Mouse (Mus musculus) forebrain, embryonic 15.5 days (tissue): Measurements from ENCODE around the gene Vstm2l. TPM values are rescaled to one million over a fixed set of nuclear protein-coding genes. Genes with fewer than 3 reads are reported as not detected.

Experiments
- ATAC-seq: fragments of 200-750 bp; cut with Nextera tagmentation; replicated peaks from 2 replicates; pipeline ENCODE4 v1.8.0; 2017; ENCODE audit warnings: mild to moderate bottlenecking, moderate TSS enrichment, moderate library complexity
- H3K27ac ChIP-seq: fragments of 300-500 bp; sonication (generic); replicated peaks from 2 replicates; pipeline ENCODE4 v1.5.1; 2015; ENCODE audit warnings: mild to moderate bottlenecking, inconsistent platforms
- H3K27me3 ChIP-seq: fragments of 300-500 bp; sonication (generic); 2 replicates; pipeline ENCODE4 v1.6.1; 2015; ENCODE audit warnings: inconsistent platforms
- H3K36me3 ChIP-seq: fragments of 300-500 bp; sonication (generic); 2 replicates; pipeline ENCODE4 v1.6.1; 2015; ENCODE audit warnings: mild to moderate bottlenecking, inconsistent platforms
- H3K4me1 ChIP-seq: fragments of 300-500 bp; sonication (generic); 2 replicates; pipeline ENCODE4 v1.6.1; 2015; ENCODE audit warnings: inconsistent platforms
- H3K4me2 ChIP-seq: fragments of 300-500 bp; sonication (generic); replicated peaks from 2 replicates; pipeline ENCODE4 v1.6.1; 2015; ENCODE audit warnings: mild to moderate bottlenecking, inconsistent platforms
- H3K4me3 ChIP-seq: fragments of 300-500 bp; sonication (generic); 2 replicates; pipeline ENCODE4 v1.5.1; 2015; ENCODE audit warnings: mild to moderate bottlenecking, inconsistent platforms
- H3K9ac ChIP-seq: fragments of 300-500 bp; sonication (generic); replicated peaks from 2 replicates; pipeline ENCODE4 v1.6.1; 2015; ENCODE audit warnings: mild to moderate bottlenecking, inconsistent platforms
- H3K9me3 ChIP-seq: fragments of 300-500 bp; sonication (generic); 2 replicates; pipeline ENCODE4 v1.6.1; 2016; ENCODE audit warnings: inconsistent platforms
- WGBS: fragments of 180-500 bp; shearing (Covaris S2); methylation state at CpG from one replicate; pipeline ENCODE4 v1.1.7; 2015; ENCODE audit warnings: mixed read lengths; 5-methylcytosine and 5-hydroxymethylcytosine counted together
- polyA plus RNA-seq: library from polyadenylated mRNA; unstranded; fragments of >200 nt; fragmentation: Nextera tagmentation; extraction: Ambion mirVana; gene quantifications from 2 replicates; pipeline ENCODE4 v1.2.1, GENCODE M21; 2015

Gene Vstm2l
- polyA plus RNA-seq, 1 experiment from 2014 or later = 7.7 TPM

DNA sequence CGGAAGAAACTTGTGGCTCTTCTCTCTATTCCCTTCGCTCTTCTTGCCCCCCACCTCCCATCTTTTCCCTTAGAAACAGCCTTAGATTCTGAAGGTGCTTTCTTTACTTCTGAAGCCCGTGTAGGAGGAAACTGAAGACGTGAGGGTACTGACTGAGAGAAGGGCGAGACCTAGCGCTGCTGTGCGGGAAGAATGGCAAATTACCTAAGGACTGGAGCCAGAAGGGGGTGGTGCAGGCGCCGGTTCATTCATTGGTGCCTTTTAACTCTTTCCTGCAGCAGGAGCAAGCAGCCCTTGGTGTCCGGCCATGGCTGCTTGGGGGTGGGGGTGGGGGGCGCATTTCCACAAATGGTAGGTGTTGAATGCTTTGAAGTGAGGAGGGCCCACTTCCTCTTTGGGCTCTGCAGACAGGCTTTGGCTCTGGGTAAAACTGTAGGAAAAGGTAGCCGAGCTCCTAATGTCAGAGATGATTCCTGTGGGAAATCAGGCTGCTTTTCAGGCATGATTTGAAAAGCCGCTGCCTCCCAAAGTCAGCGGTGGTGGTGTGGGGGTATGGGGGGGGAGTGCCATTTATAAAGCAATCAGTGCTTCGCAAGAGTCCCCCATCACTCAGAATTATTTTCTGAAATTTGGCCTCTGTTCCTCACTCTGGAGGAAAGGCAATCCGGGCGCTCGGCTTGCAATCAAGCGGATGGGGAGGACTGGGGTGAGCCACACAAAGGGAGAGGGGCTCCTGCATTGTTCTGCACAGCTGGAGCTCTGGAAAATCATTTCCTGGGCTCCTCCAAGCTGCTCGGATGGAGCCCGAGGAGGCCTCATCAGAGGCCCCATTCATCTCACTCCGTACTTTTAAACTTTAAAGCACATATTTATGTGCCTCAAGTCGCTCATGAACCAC, 60.4 kb downstream of the Vstm2l start:
- peak overlapping the region; percentile 21; the same call in 1 of the 2 replicates for H3K9ac ChIP-seq
- H3K4me3 ChIP-seq = no peak overlapping the region
- 1% methylated on average over 23 of the region's 23 CpGs for whole genome bisulfite sequencing

GRCm38 (mm10) chr2:157975595-157975994, 61.1 kb downstream of the Vstm2l start:
- H3K4me1 ChIP-seq = peaks cover 20% of the 10 kb centered on the region
- H3K27me3 ChIP-seq = no peaks in the 10 kb centered on the region; the same call in 1 of the 2 replicates
- WGBS = 4% methylated on average over 7 of the region's 7 CpGs
- no peak overlapping the region for H3K4me3 ChIP-seq
- H3K4me2 ChIP-seq = peak overlapping the region; percentile 27
- no peaks in the 10 kb centered on the region for H3K36me3 ChIP-seq
- ATAC-seq = no peak
- peak overlapping the region; percentile 72 for H3K27ac ChIP-seq
- no peaks in the 10 kb centered on the region for H3K9me3 ChIP-seq
- no peak overlapping the region for H3K9ac ChIP-seq

More for the DNA sequence above, 60.4 kb downstream of the Vstm2l start:
- H3K4me1 ChIP-seq = peaks cover 24% of the 10 kb centered on the region
- ATAC-seq = peak; percentile 48; the same call in 1 of the 2 replicates
- peak overlapping the region; percentile 72 for H3K27ac ChIP-seq
- H3K4me2 ChIP-seq = peak overlapping the region; percentile 27
- no peaks in the 10 kb centered on the region for H3K36me3 ChIP-seq
- H3K9me3 ChIP-seq = no peaks in the 10 kb centered on the region
- H3K27me3 ChIP-seq = no peaks in the 10 kb centered on the region; the same call in 1 of the 2 replicates

DNA sequence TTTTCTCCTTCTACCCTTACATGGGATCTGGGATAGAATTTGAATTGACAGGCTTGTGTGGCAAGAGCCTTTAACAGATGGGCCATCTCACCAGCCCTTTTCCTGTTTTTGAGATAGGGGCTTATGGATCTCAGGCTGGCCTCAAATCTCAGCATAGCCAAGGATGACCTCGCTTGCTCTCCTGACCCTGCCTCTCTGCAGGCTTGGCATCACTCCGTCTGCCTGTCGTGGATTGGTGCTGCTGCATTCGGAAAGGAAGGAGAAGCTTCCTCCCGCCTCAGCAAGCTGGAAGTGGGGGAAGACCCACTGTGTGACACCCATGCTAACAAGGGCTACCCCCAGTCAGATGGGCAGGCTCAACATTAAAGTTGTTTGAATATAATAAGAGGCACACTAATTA, 64.8 kb downstream of the Vstm2l start:
- H3K27me3 ChIP-seq = no peaks in the 10 kb centered on the region
- no peak overlapping the region for H3K4me2 ChIP-seq
- no peak overlapping the region for H3K27ac ChIP-seq
- no peak for ATAC-seq
- H3K4me1 ChIP-seq = peaks cover 19% of the 10 kb centered on the region
- H3K4me3 ChIP-seq = no peak overlapping the region
- 0 out of 2 replicates have a peak, but pooled peaks cover 2% of the 10 kb centered on the region for H3K36me3 ChIP-seq
- 54% methylated on average over 5 of the region's 5 CpGs for WGBS
- no peaks in the 10 kb centered on the region for H3K9me3 ChIP-seq
- H3K9ac ChIP-seq = no peak overlapping the region

DNA sequence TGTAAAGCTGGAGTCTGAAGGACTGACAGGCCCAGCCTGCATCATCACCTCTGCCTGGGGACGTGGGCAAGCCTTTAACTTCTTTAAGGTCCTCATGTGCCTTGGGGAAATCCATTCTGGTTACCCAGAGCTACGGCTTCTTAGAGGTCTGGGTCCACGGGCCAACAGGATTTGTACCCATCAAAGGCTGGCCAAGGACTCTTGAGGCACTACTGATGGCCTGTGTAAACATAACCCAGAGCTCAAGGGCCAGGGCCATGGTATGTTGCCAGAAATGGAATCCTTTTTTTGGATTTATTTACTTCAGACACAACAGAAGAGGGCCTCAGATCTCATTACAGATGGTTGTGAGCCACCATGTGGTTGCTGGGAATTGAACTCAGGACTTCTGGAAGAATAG, 68.3 kb downstream of the Vstm2l start:
- Histone ChIP-seq H3K36me3 (0 out of 2 replicates have a peak, but pooled peaks cover 2% of the 10 kb centered on the region), H3K4me1 (peaks cover 25% of the 10 kb centered on the region), H3K9ac (no peak overlapping the region), H3K27me3 (no peaks in the 10 kb centered on the region), H3K4me3 (no peak overlapping the region), H3K9me3 (no peaks in the 10 kb centered on the region), H3K4me2 (no peak overlapping the region), H3K27ac (no peak overlapping the region)
- WGBS = 87% methylated on average over 3 of the region's 3 CpGs
- no peak for ATAC-seq

DNA sequence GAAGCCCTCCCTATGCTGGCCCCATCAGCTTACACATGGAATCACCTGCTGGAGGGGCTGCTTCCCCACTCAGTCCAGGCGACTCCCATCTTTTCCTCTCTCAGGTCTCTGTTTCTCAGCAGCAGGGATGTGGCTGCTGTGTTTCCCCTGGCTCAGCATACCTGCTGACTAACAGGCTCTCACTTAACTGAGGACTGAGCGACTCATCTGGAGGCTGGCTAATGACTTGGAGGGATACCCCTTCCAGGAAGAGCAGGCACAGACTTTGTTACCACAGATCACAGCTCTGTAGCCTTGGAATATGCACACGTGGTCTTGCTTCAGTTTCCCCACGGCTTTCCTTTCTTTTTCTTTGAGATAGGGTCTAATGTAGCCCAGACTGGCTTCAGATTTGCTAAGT, 68.8 kb downstream of the Vstm2l start:
- Histone ChIP-seq H3K9ac (no peak overlapping the region), H3K9me3 (no peaks in the 10 kb centered on the region)
- 92% methylated on average over 4 of the region's 4 CpGs for WGBS

GRCm38 (mm10) chr2:157985611-157986010, 71.2 kb downstream of the Vstm2l start:
- H3K4me1 ChIP-seq = peaks cover 42% of the 10 kb centered on the region
- H3K4me2 ChIP-seq = no peak overlapping the region
- 62% methylated on average over 4 of the region's 4 CpGs for WGBS
- H3K9ac ChIP-seq = no peak overlapping the region
- H3K4me3 ChIP-seq = no peak overlapping the region
- no peaks in the 10 kb centered on the region for H3K27me3 ChIP-seq
- peak overlapping the region; percentile 51 for H3K27ac ChIP-seq
- ATAC-seq = no peak
- H3K9me3 ChIP-seq = no peaks in the 10 kb centered on the region
- H3K36me3 ChIP-seq = 0 out of 2 replicates have a peak, but pooled peaks cover 2% of the 10 kb centered on the region

More for the DNA sequence above, 68.8 kb downstream of the Vstm2l start:
- H3K27ac ChIP-seq = no peak overlapping the region
- no peaks in the 10 kb centered on the region for H3K27me3 ChIP-seq
- ATAC-seq = no peak
- H3K4me3 ChIP-seq = no peak overlapping the region
- 0 out of 2 replicates have a peak, but pooled peaks cover 2% of the 10 kb centered on the region for H3K36me3 ChIP-seq
- H3K4me2 ChIP-seq = no peak overlapping the region
- H3K4me1 ChIP-seq = peaks cover 31% of the 10 kb centered on the region

- H3K36me3 ChIP-seq = 0 out of 2 replicates have a peak, but pooled peaks cover 8% of the 10 kb centered on the region
- H3K27ac ChIP-seq = peak overlapping the region; percentile 51; the same call in 1 of the 2 replicates
- H3K4me2 ChIP-seq = no peak overlapping the region
- H3K9me3 ChIP-seq = no peaks in the 10 kb centered on the region
- peaks cover 42% of the 10 kb centered on the region for H3K4me1 ChIP-seq
- no peaks in the 10 kb centered on the region for H3K27me3 ChIP-seq
- WGBS = 73% methylated on average over 6 of the region's 6 CpGs
- H3K9ac ChIP-seq = no peak overlapping the region
- H3K4me3 ChIP-seq = no peak overlapping the region
- ATAC-seq = no peak
Observed at GRCm38 (mm10) chr2:157986235-157986634, 71.8 kb downstream of the Vstm2l start.

DNA sequence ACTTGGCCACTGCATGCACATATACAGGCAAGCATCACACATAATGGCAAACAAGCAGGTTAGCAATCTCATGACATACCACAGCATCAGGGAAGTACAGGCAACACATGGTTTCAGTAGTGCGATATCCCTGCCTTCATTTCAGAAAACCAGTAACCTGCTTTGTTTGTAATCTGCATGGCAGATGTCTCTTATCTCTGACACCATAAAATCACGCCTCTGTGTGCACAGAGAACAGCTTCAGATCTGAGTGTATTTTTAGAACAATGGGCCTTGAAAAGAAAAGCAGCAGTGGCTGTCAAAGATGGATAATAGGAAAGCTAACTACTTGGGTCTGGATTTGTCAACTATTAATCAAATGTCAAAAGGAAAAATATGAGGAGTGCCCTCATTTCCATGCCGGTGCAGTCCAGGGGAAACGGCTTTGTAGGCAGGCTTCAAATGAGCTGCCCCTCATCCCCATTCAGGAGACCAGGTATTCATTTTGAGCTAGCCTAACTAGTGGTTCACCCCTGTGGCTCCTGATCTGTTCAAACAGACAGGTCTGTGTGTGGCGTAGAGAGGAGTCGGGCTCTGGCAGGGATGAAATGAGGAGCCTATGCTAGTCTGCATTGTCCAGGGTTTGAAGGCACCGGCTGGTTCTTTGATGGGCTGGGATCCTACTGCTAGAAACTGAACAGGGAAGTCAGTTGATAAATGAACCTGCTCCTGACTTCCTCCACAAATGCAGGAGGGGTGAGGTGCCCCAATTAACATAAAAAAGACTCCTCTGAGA, 74.2 kb downstream of the Vstm2l start:
- WGBS = 61% methylated on average over 7 of the region's 7 CpGs
- Histone ChIP-seq H3K9ac (no peak overlapping the region), H3K4me3 (no peak overlapping the region), H3K27ac (peak overlapping the region; percentile 68), H3K4me1 (peaks cover 42% of the 10 kb centered on the region), H3K4me2 (no peak overlapping the region), H3K27me3 (no peaks in the 10 kb centered on the region), H3K36me3 (peaks cover 13% of the 10 kb centered on the region; the same call in 1 of the 2 replicates), H3K9me3 (no peaks in the 10 kb centered on the region)
- ATAC-seq = no peak

GRCm38 (mm10) chr2:157989946-157990345, 75.5 kb downstream of the Vstm2l start:
- WGBS = 97% methylated on average over 2 of the region's 2 CpGs
- Histone ChIP-seq H3K4me3 (no peak overlapping the region), H3K9ac (no peak overlapping the region), H3K27me3 (no peaks in the 10 kb centered on the region), H3K36me3 (peaks cover 17% of the 10 kb centered on the region; the same call in 1 of the 2 replicates), H3K4me2 (no peak overlapping the region), H3K27ac (no peak overlapping the region), H3K4me1 (peaks cover 42% of the 10 kb centered on the region), H3K9me3 (no peaks in the 10 kb centered on the region)
- ATAC-seq = no peak

- Histone ChIP-seq H3K4me1 (peaks cover 33% of the 10 kb centered on the region), H3K4me2 (no peak overlapping the region)
Observed at GRCm38 (mm10) chr2:157991026-157991425, 76.6 kb downstream of the Vstm2l start.

GRCm38 (mm10) chr2:157992501-157992900, 78.0 kb downstream of the Vstm2l start:
- H3K27ac ChIP-seq = no peak overlapping the region
- H3K9me3 ChIP-seq = no peaks in the 10 kb centered on the region
- H3K4me1 ChIP-seq = peaks cover 18% of the 10 kb centered on the region
- H3K27me3 ChIP-seq = no peaks in the 10 kb centered on the region
- no peak for ATAC-seq
- H3K36me3 ChIP-seq = peaks cover 17% of the 10 kb centered on the region; the same call in 1 of the 2 replicates
- H3K9ac ChIP-seq = no peak overlapping the region
- H3K4me2 ChIP-seq = no peak overlapping the region
- 93% methylated on average over 4 of the region's 4 CpGs for WGBS
- H3K4me3 ChIP-seq = no peak overlapping the region

More at GRCm38 (mm10) chr2:157991026-157991425, 76.6 kb downstream of the Vstm2l start:
- no peak overlapping the region for H3K27ac ChIP-seq
- no peak for ATAC-seq
- no peaks in the 10 kb centered on the region for H3K27me3 ChIP-seq
- H3K4me3 ChIP-seq = no peak overlapping the region
- no peaks in the 10 kb centered on the region for H3K9me3 ChIP-seq
- H3K36me3 ChIP-seq = peaks cover 17% of the 10 kb centered on the region; the same call in 1 of the 2 replicates
- no peak overlapping the region for H3K9ac ChIP-seq
- WGBS = 74% methylated on average over 6 of the region's 6 CpGs
